9 mouse cellular contexts compared by ENCODE assay signal in the genomic region with DNA sequence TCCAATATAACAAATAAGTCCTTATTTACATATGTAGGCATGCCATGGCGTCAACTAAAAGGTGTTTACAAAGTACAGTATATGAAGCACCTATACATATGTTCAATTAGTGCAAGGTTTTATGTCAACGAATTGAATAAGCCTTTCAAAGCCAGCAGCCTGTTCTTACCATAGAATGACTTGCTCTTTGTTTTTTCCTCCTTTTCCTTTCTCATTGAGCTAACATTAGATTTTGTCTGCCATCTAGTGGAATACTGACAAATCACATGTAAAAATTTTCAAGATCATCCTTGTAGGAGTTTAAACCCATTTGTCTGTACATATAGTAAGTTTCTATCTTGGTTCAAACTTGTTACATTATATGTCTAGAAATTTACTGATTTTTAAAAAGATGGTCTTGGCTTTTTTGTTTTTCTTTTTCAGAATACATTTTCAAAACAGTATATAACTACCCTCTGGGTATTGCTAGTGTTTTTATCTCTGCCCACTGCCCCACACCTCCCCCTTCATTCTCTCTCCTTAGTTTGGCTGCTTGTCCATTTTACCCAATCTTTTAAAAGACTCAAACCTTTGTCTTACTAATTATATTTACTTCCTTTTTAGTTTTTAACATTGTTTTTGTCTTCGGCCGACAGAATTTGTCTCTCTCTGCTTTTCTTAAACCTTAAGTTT.
DNase-seq lines count a peak whose midpoint lies in the region; ATAC-seq and TF ChIP-seq lines count a peak whose summit lies in the region.
"Had no signal": no experiment of that assay in that cellular context is flagged by ENCODE, and none has a peak within 500 bp of the region (broad histone marks: within the 10 kb centered on the region; RNA-seq: fewer than 3 reads in every experiment).

No protein-coding gene starts in this region.

- H3K27ac ChIP-seq in lung, embryonic 14.5 days (ENCODE audit: low read depth): no peak overlapping the region
- H3K27ac ChIP-seq in hindbrain, embryonic 13.5 days: no peak overlapping the region
- H3K27ac ChIP-seq: macrophage had no signal

- 57% methylated on average over 4 of the region's 4 CpGs for WGBS in lung, embryonic 14.5 days
- WGBS in hindbrain, embryonic 13.5 days: 64% methylated on average over 4 of the region's 4 CpGs

- TF ChIP-seq CTCF in lung, embryonic 14.5 days (IDR thresholded peaks at IDR 0.05; ENCODE audit: low read depth): peak; percentile 71

- H3K4me3 ChIP-seq in lung, embryonic 14.5 days (ENCODE audit: low read depth, low read length): no peak overlapping the region
- H3K4me3 ChIP-seq in hindbrain, embryonic 13.5 days: no peak overlapping the region

- no peak overlapping the region for H3K9ac ChIP-seq in lung, embryonic 14.5 days
- H3K9ac ChIP-seq in hindbrain, embryonic 13.5 days: no peak overlapping the region

- H3K36me3 ChIP-seq in lung, embryonic 14.5 days (ENCODE audit: insufficient read depth): no peaks in the 10 kb centered on the region
- no peaks in the 10 kb centered on the region for H3K36me3 ChIP-seq in hindbrain, embryonic 13.5 days

- no peaks in the 10 kb centered on the region for H3K9me3 ChIP-seq in lung, embryonic 14.5 days (ENCODE audit: low read depth, low read length)
- no peaks in the 10 kb centered on the region for H3K9me3 ChIP-seq in hindbrain, embryonic 13.5 days

- DNase-seq in cerebellum, adult 18-20 months: no peak
- DNase-seq in lung, embryonic 14.5 days: peak; percentile 89
- DNase-seq in lung, adult 18-20 months: no peak
- peak; percentile 66 for DNase-seq in retina, postnatal 1 day
- no peak for DNase-seq in adrenal gland, postnatal 25 days

- no peak overlapping the region for H3K4me2 ChIP-seq in lung, embryonic 14.5 days
- no peak overlapping the region for H3K4me2 ChIP-seq in hindbrain, embryonic 13.5 days

- ATAC-seq in cerebellum, adult (ENCODE audit: insufficient number of reproducible peaks, low FRiP score, low TSS enrichment): 0 out of 2 replicates have a peak, but pooled peaks have one; percentile 15
- no peak for ATAC-seq in lung, embryonic 14.5 days (ENCODE audit: insufficient read depth)
- peak; percentile 72 for ATAC-seq in hindbrain, embryonic 13.5 days (ENCODE audit: low FRiP score)
- no peak for ATAC-seq in erythroid progenitor cell, adult 5-6 weeks (replicated peaks; ENCODE audit: low FRiP score, poor library complexity, severe bottlenecking)

- no peaks in the 10 kb centered on the region for H3K4me1 ChIP-seq in lung, embryonic 14.5 days (ENCODE audit: insufficient read depth)
- no peaks in the 10 kb centered on the region for H3K4me1 ChIP-seq in hindbrain, embryonic 13.5 days (replicated peaks)

- no peaks in the 10 kb centered on the region for H3K27me3 ChIP-seq in lung, embryonic 14.5 days (ENCODE audit: insufficient read depth, low read length)
- no peaks in the 10 kb centered on the region for H3K27me3 ChIP-seq in hindbrain, embryonic 13.5 days

Comparison
In these comparisons a context has a peak if more than half of its experiments do, and no peak if none do; other contexts are left out.
1. DNase-seq: peak in lung, embryonic 14.5 days (single experiment) and retina, postnatal 1 day (single experiment); none in cerebellum, adult 18-20 months (0 of 2), lung, adult 18-20 months (0 of 2) and adrenal gland, postnatal 25 days (single experiment).
2. ATAC-seq: peak in cerebellum, adult (single experiment) and hindbrain, embryonic 13.5 days (single experiment); none in lung, embryonic 14.5 days (single experiment) and erythroid progenitor cell, adult 5-6 weeks (single experiment).